Comparison of ENCODE assay signal across 8 mouse cellular contexts in genomic region chr3:95668589-95669308, GRCm38 (mm10). TPM values are rescaled to one million over a fixed set of nuclear protein-coding genes. Genes with fewer than 3 reads are reported as not detected.
DNase-seq lines count a peak whose midpoint lies in the region; ATAC-seq and TF ChIP-seq lines count a peak whose summit lies in the region.

No protein-coding gene starts in this region.

- peak; percentile 9; the same call in 1 of the 2 replicates for TF ChIP-seq POLR2A in lung, adult 2 months (IDR thresholded peaks at IDR 0.05; ENCODE audit: borderline replicate concordance, extremely low read depth, low read depth, low read length)
- TF ChIP-seq POLR2A in bone marrow macrophage, adult 2 months (IDR thresholded peaks at IDR 0.05; ENCODE audit: borderline replicate concordance, low read depth, low read length), result no peak

- H3K9ac ChIP-seq in hindbrain, embryonic 15.5 days, result no peak overlapping the region
- H3K9ac ChIP-seq in midbrain, postnatal 0 days (replicated peaks; ENCODE audit: low read length, poor library complexity, severe bottlenecking), result no peak overlapping the region

- peak; percentile 50 for DNase-seq in lung, adult 2 months
- DNase-seq in lung, postnatal 36 days, result no peak
- DNase-seq in midbrain, postnatal 0 days (ENCODE audit: low spot score), result no peak
- no peak for DNase-seq in layer of hippocampus, adult 9-10 months (ENCODE audit: low spot score)
- no peak for DNase-seq in gastrocnemius, postnatal 10 days
- no peak for DNase-seq in ovary, postnatal 10 days (ENCODE audit: low spot score)

- peaks cover 72% of the 10 kb centered on the region for H3K4me1 ChIP-seq in lung, adult 2 months (ENCODE audit: control insufficient read depth, insufficient read depth, low read length)
- peaks cover 77% of the 10 kb centered on the region for H3K4me1 ChIP-seq in bone marrow macrophage, adult 2 months (ENCODE audit: control insufficient read depth, insufficient read depth, low read length)
- H3K4me1 ChIP-seq in hindbrain, embryonic 15.5 days (replicated peaks), result peaks cover 25% of the 10 kb centered on the region
- no peaks in the 10 kb centered on the region for H3K4me1 ChIP-seq in midbrain, postnatal 0 days (ENCODE audit: insufficient read depth, low read length)

- peaks cover 10% of the 10 kb centered on the region for H3K36me3 ChIP-seq in hindbrain, embryonic 15.5 days
- H3K36me3 ChIP-seq in midbrain, postnatal 0 days (ENCODE audit: insufficient read depth, low read length), result peaks cover 3% of the 10 kb centered on the region; the same call in 1 of the 2 replicates

- H3K9me3 ChIP-seq in hindbrain, embryonic 15.5 days, result no peaks in the 10 kb centered on the region
- H3K9me3 ChIP-seq in midbrain, postnatal 0 days (ENCODE audit: low read length), result no peaks in the 10 kb centered on the region

- no peak for ATAC-seq in hindbrain, embryonic 15.5 days (ENCODE audit: low FRiP score, low read depth)
- ATAC-seq in midbrain, postnatal 0 days (ENCODE audit: low FRiP score), result no peak

- H3K4me3 ChIP-seq in lung, adult 2 months (replicated peaks; ENCODE audit: extremely low read depth, low read depth, low read length), result no peak overlapping the region
- peak overlapping the region; percentile 12 for H3K4me3 ChIP-seq in bone marrow macrophage, adult 2 months (ENCODE audit: insufficient read depth, low read length)
- no peak overlapping the region for H3K4me3 ChIP-seq in hindbrain, embryonic 15.5 days
- no peak overlapping the region for H3K4me3 ChIP-seq in midbrain, postnatal 0 days (ENCODE audit: low read depth, low read length)

- 2% methylated on average over 7 of the region's 7 CpGs for WGBS in lung, adult 2 months
- 79% methylated on average over 7 of the region's 7 CpGs for WGBS in hindbrain, embryonic 15.5 days
- 82% methylated on average over 7 of the region's 7 CpGs for WGBS in midbrain, postnatal 0 days

- H3K27me3 ChIP-seq in hindbrain, embryonic 15.5 days, result no peaks in the 10 kb centered on the region
- no peaks in the 10 kb centered on the region for H3K27me3 ChIP-seq in midbrain, postnatal 0 days (ENCODE audit: insufficient read depth, low read length)

- TF ChIP-seq CTCF in lung, adult 2 months (IDR thresholded peaks at IDR 0.05; ENCODE audit: insufficient read depth, low read length), result no peak
- no peak for TF ChIP-seq CTCF in bone marrow macrophage, adult 2 months (IDR thresholded peaks at IDR 0.05; ENCODE audit: low read depth, low read length)
- no peak for TF ChIP-seq CTCF in midbrain, postnatal 0 days (IDR thresholded peaks at IDR 0.05)

- H3K4me2 ChIP-seq in hindbrain, embryonic 15.5 days, result no peak overlapping the region
- H3K4me2 ChIP-seq in midbrain, postnatal 0 days (ENCODE audit: low read depth, low read length, poor library complexity, severe bottlenecking), result no peak overlapping the region

- peak overlapping the region; percentile 90 for H3K27ac ChIP-seq in bone marrow macrophage, adult 2 months (ENCODE audit: insufficient read depth, low read depth, low read length)
- H3K27ac ChIP-seq in hindbrain, embryonic 15.5 days (replicated peaks), result peak overlapping the region; percentile 78
- H3K27ac ChIP-seq in midbrain, postnatal 0 days (ENCODE audit: low read depth, low read length), result peak overlapping the region; percentile 59; the same call in 1 of the 2 replicates

RNA-seq across cellular contexts. Expression of gene Mcl1, which starts 10.2 kb away (rescaled TPM):
- 89.2 and 178 TPM in 2 replicates for polyA plus RNA-seq in lung, adult 2 months (2012; rRNA removed)
- polyA plus RNA-seq in bone marrow macrophage, adult 2 months (2012; ENCODE audit: insufficient read depth, insufficient read length, missing spikeins), result 565 and 578 TPM in 2 replicates
- polyA plus RNA-seq in hindbrain, embryonic 15.5 days (2015; fragmentation: Nextera tagmentation; extraction: Ambion mirVana), result 46.3 and 47.4 TPM in 2 replicates
- total RNA-seq in midbrain, postnatal 0 days (2014; rRNA removed), result 105 and 136 TPM in 2 replicates
- 35.8 and 42.8 TPM in 2 replicates for polyA plus RNA-seq in midbrain, postnatal 0 days (2015; fragmentation: Nextera tagmentation; extraction: Ambion mirVana)
- total RNA-seq in gastrocnemius, postnatal 10 days (2021), result 100 to 1,000 TPM in 1 of 2 experiments, 10 to 100 TPM in 1; 96.8 to 111 TPM

RNA-seq across cellular contexts. Expression of gene Adamtsl4, which starts 19.0 kb away (rescaled TPM):
- 51.3 and 52.3 TPM in 2 replicates for polyA plus RNA-seq in lung, adult 2 months (2012; rRNA removed)
- polyA plus RNA-seq in bone marrow macrophage, adult 2 months (2012; ENCODE audit: insufficient read depth, insufficient read length, missing spikeins), result 2.4 and 2.6 TPM in 2 replicates
- 1.2 TPM in 2 replicates for polyA plus RNA-seq in hindbrain, embryonic 15.5 days (2015; fragmentation: Nextera tagmentation; extraction: Ambion mirVana)
- total RNA-seq in midbrain, postnatal 0 days (2014; rRNA removed), result 1.3 and 1.4 TPM in 2 replicates
- 1.0 and 1.4 TPM in 2 replicates for polyA plus RNA-seq in midbrain, postnatal 0 days (2015; fragmentation: Nextera tagmentation; extraction: Ambion mirVana)
- total RNA-seq in gastrocnemius, postnatal 10 days (2021), result 10 to 100 TPM; 23.9 to 26.3 TPM

RNA-seq across cellular contexts. Expression of gene Ensa, which starts 44.0 kb away (rescaled TPM):
- polyA plus RNA-seq in lung, adult 2 months (2012; rRNA removed), result 9.3 and 15.7 TPM in 2 replicates
- 99.2 and 115 TPM in 2 replicates for polyA plus RNA-seq in bone marrow macrophage, adult 2 months (2012; ENCODE audit: insufficient read depth, insufficient read length, missing spikeins)
- polyA plus RNA-seq in hindbrain, embryonic 15.5 days (2015; fragmentation: Nextera tagmentation; extraction: Ambion mirVana), result 109 and 110 TPM in 2 replicates
- 100 and 124 TPM in 2 replicates for total RNA-seq in midbrain, postnatal 0 days (2014; rRNA removed)
- 167 and 169 TPM in 2 replicates for polyA plus RNA-seq in midbrain, postnatal 0 days (2015; fragmentation: Nextera tagmentation; extraction: Ambion mirVana)
- total RNA-seq in gastrocnemius, postnatal 10 days (2021), result 10 to 100 TPM; 80.1 to 80.2 TPM

Comparison
In these comparisons a context has a peak if more than half of its experiments do, and no peak if none do; other contexts are left out.
1. RNA of gene Adamtsl4, which starts 19.0 kb away (polyA plus RNA-seq): 51.3 to 52.3 TPM in lung, adult 2 months; 2.4 to 2.6 TPM in bone marrow macrophage, adult 2 months, 1.2 TPM in hindbrain, embryonic 15.5 days and 1.0 to 1.4 TPM in midbrain, postnatal 0 days; every median in the first group is over 10 times any median in the second.
2. Peak in every context shown above with its lines, with median percentiles within 50 percentile points of each other: H3K27ac ChIP-seq.